In the genomic region with DNA sequence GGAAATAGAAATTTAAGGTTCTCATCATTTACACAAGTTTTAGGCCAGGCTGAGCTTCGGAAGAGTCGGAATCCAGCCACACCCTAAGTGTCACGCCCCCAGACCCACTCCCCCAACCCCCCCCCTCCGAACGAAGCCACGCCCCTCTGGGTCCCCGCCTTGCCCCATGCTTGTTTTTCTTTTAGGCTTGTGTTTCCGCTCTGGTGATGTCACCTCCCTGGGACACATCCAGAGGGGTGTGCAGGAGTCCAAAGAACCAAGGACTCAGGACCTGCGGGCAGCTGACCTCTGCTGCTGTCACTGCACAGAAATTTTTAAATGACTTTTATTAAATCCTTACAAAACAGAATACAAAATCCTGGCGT, we compare ENCODE assay signal across 8 mouse cellular contexts. TPM values are rescaled to one million over a fixed set of nuclear protein-coding genes. Genes with fewer than 3 reads are reported as not detected.
DNase-seq lines count a peak whose midpoint lies in the region; ATAC-seq and TF ChIP-seq lines count a peak whose summit lies in the region.

No protein-coding gene starts in this region.

- TF ChIP-seq CTCF in bone marrow, adult 2 months (IDR thresholded peaks at IDR 0.05; ENCODE audit: control insufficient read depth, insufficient read depth, low read length) = no peak

- H3K9ac ChIP-seq in hindbrain, embryonic 11.5 days (ENCODE audit: low read depth, low read length) = no peak overlapping the region
- peak overlapping the region; percentile 60 for H3K9ac ChIP-seq in heart, embryonic 12.5 days

- H3K4me1 ChIP-seq in hindbrain, embryonic 10.5 days (replicated peaks) = peaks cover 49% of the 10 kb centered on the region
- no peaks in the 10 kb centered on the region for H3K4me1 ChIP-seq in hindbrain, embryonic 11.5 days (replicated peaks; ENCODE audit: control insufficient read depth, insufficient read depth, low read length)
- H3K4me1 ChIP-seq in bone marrow, adult 2 months (ENCODE audit: control insufficient read depth, insufficient read depth, low read length) = peaks cover 6% of the 10 kb centered on the region
- H3K4me1 ChIP-seq in heart, embryonic 12.5 days (replicated peaks) = peaks cover 44% of the 10 kb centered on the region

- 19% methylated on average over 10 of the region's 10 CpGs for WGBS in hindbrain, embryonic 10.5 days
- WGBS in hindbrain, embryonic 11.5 days = 21% methylated on average over 10 of the region's 10 CpGs
- 15% methylated on average over 10 of the region's 10 CpGs for WGBS in bone marrow, adult 2 months
- WGBS in heart, embryonic 12.5 days = 10% methylated on average over 10 of the region's 10 CpGs
- 30% methylated on average over 8 of the region's 10 CpGs for whole genome bisulfite sequencing in macrophage (ENCODE audit: missing documents)

- H3K4me3 ChIP-seq in hindbrain, embryonic 10.5 days = peak overlapping the region; percentile 10
- H3K4me3 ChIP-seq in hindbrain, embryonic 11.5 days (ENCODE audit: low read depth, low read length) = no peak overlapping the region
- H3K4me3 ChIP-seq in bone marrow, adult 2 months (replicated peaks; ENCODE audit: control insufficient read depth, low read depth, low read length) = no peak overlapping the region
- H3K4me3 ChIP-seq in heart, embryonic 12.5 days = 0 out of 2 replicates have a peak overlapping the region, but pooled peaks have one; percentile 27
- no peak overlapping the region for H3K4me3 ChIP-seq in macrophage (ENCODE audit: inconsistent target)

- no peak overlapping the region for H3K27ac ChIP-seq in hindbrain, embryonic 10.5 days
- no peak overlapping the region for H3K27ac ChIP-seq in hindbrain, embryonic 11.5 days (ENCODE audit: low read depth, low read length)
- H3K27ac ChIP-seq in bone marrow, adult 2 months (ENCODE audit: control insufficient read depth, insufficient read depth, low read depth, low read length, poor library complexity) = peak overlapping the region; percentile 83
- H3K27ac ChIP-seq in heart, embryonic 12.5 days (ENCODE audit: poor library complexity, severe bottlenecking) = peak overlapping the region; percentile 86
- peak overlapping the region; percentile 93 for H3K27ac ChIP-seq in macrophage

- peaks cover 47% of the 10 kb centered on the region for H3K36me3 ChIP-seq in hindbrain, embryonic 10.5 days
- peaks cover 18% of the 10 kb centered on the region; the same call in 1 of the 2 replicates for H3K36me3 ChIP-seq in hindbrain, embryonic 11.5 days (ENCODE audit: control insufficient read depth, insufficient read depth, low read length)
- peaks cover 46% of the 10 kb centered on the region for H3K36me3 ChIP-seq in heart, embryonic 12.5 days
- peaks cover 29% of the 10 kb centered on the region for H3K36me3 ChIP-seq in macrophage (ENCODE audit: inconsistent target)

- H3K79me2 ChIP-seq in macrophage (ENCODE audit: inconsistent target) = peaks cover 19% of the 10 kb centered on the region; the same call in 1 of the 2 replicates

- no peak for ATAC-seq in hindbrain, embryonic 11.5 days (ENCODE audit: low FRiP score)
- peak; percentile 70 for ATAC-seq in heart, embryonic 12.5 days (ENCODE audit: insufficient number of reproducible peaks, low FRiP score)

- H3K4me2 ChIP-seq in hindbrain, embryonic 11.5 days (replicated peaks; ENCODE audit: low read depth, low read length) = no peak overlapping the region
- H3K4me2 ChIP-seq in heart, embryonic 12.5 days = peak overlapping the region; percentile 57

- TF ChIP-seq POLR2A in bone marrow, adult 2 months (IDR thresholded peaks at IDR 0.05; ENCODE audit: borderline replicate concordance, control insufficient read depth, low read depth, low read length) = no peak

- DNase-seq in hindbrain, embryonic 10.5 days (ENCODE audit: low spot score) = no peak
- DNase-seq in hindbrain, embryonic 11.5 days (ENCODE audit: low spot score) = no peak
- DNase-seq in kidney, postnatal 10 days = peak; percentile 85
- no peak for DNase-seq in spleen, adult 18-20 months
- no peak for DNase-seq in frontal cortex, adult 2 months (ENCODE audit: extremely low spot score in 1 of 2, low spot score in 1 of 2)

- H3K9me3 ChIP-seq in hindbrain, embryonic 10.5 days = no peaks in the 10 kb centered on the region
- no peaks in the 10 kb centered on the region for H3K9me3 ChIP-seq in hindbrain, embryonic 11.5 days (ENCODE audit: control insufficient read depth, low read length)
- H3K9me3 ChIP-seq in heart, embryonic 12.5 days (replicated peaks) = no peaks in the 10 kb centered on the region

- H3K27me3 ChIP-seq in hindbrain, embryonic 10.5 days (ENCODE audit: insufficient read depth, poor library complexity, severe bottlenecking) = no peaks in the 10 kb centered on the region
- no peaks in the 10 kb centered on the region for H3K27me3 ChIP-seq in hindbrain, embryonic 11.5 days (ENCODE audit: control insufficient read depth, insufficient read depth, low read length)
- no peaks in the 10 kb centered on the region for H3K27me3 ChIP-seq in heart, embryonic 12.5 days (replicated peaks)

RNA-seq across cellular contexts. Expression of gene Btbd2, which starts 8.1 kb away (rescaled TPM):
- polyA plus RNA-seq in hindbrain, embryonic 10.5 days (2016; fragmentation: Nextera tagmentation; extraction: Ambion mirVana) = 77.0 and 77.1 TPM in 2 replicates
- 36.2 and 47.2 TPM in 2 replicates for polyA plus RNA-seq in hindbrain, embryonic 11.5 days (2014; fragmentation: Nextera tagmentation; extraction: Ambion mirVana)
- 7.0 and 22.1 TPM in 2 replicates for polyA plus RNA-seq in bone marrow, adult 2 months (2011; ENCODE audit: insufficient read depth, insufficient read length, low replicate concordance, missing spikeins)
- 64.9 and 65.7 TPM in 2 replicates for polyA plus RNA-seq in heart, embryonic 12.5 days (2016; fragmentation: Nextera tagmentation; extraction: Ambion mirVana)
- total RNA-seq in macrophage (2018; cell fraction: chromatin; rRNA removed) = 10 to 100 TPM in 15 of 26 experiments, 1 to 10 TPM in 11; 1.8 to 28.3 (median 14.1) TPM
- total RNA-seq in macrophage (2018; cell fraction: cytosol; rRNA removed) = 10 to 100 TPM; 15.2 to 30.1 (median 24.2) TPM
- total RNA-seq in macrophage (2018; cell fraction: nucleus; rRNA removed) = 10 to 100 TPM in 14 of 26 experiments, 1 to 10 TPM in 12; 4.9 to 21.9 (median 10.8) TPM
- polyA plus RNA-seq in macrophage (2018) = 16.9 to 26.0 TPM (median 21.9 TPM) in 3 replicates
- polyA plus RNA-seq in frontal cortex, adult 2 months (2012; rRNA removed) = 108 and 109 TPM in 2 replicates

RNA-seq across cellular contexts. Expression of gene Mknk2, which starts 12.9 kb away (rescaled TPM):
- polyA plus RNA-seq in hindbrain, embryonic 10.5 days (2016; fragmentation: Nextera tagmentation; extraction: Ambion mirVana) = 93.2 and 97.8 TPM in 2 replicates
- 47.0 and 48.4 TPM in 2 replicates for polyA plus RNA-seq in hindbrain, embryonic 11.5 days (2014; fragmentation: Nextera tagmentation; extraction: Ambion mirVana)
- 70.5 and 89.6 TPM in 2 replicates for polyA plus RNA-seq in bone marrow, adult 2 months (2011; ENCODE audit: insufficient read depth, insufficient read length, low replicate concordance, missing spikeins)
- polyA plus RNA-seq in heart, embryonic 12.5 days (2016; fragmentation: Nextera tagmentation; extraction: Ambion mirVana) = 99.6 and 102 TPM in 2 replicates
- 100 to 1,000 TPM in 1 of 26 experiments, 10 to 100 TPM in 22, 1 to 10 TPM in 3; 7.0 to 106 (median 37.3) TPM for total RNA-seq in macrophage (2018; cell fraction: chromatin; rRNA removed)
- 100 to 1,000 TPM in 18 of 26 experiments, 10 to 100 TPM in 8; 59.8 to 198 (median 116) TPM for total RNA-seq in macrophage (2018; cell fraction: cytosol; rRNA removed)
- total RNA-seq in macrophage (2018; cell fraction: nucleus; rRNA removed) = 100 to 1,000 TPM in 2 of 26 experiments, 10 to 100 TPM in 24; 19.5 to 123 (median 68.6) TPM
- 75.7 to 134 TPM (median 82.8 TPM) in 3 replicates for polyA plus RNA-seq in macrophage (2018)
- 43.8 and 51.6 TPM in 2 replicates for polyA plus RNA-seq in frontal cortex, adult 2 months (2012; rRNA removed)

RNA-seq across cellular contexts. Expression of gene Mob3a, which starts 36.8 kb away (rescaled TPM):
- polyA plus RNA-seq in hindbrain, embryonic 10.5 days (2016; fragmentation: Nextera tagmentation; extraction: Ambion mirVana) = 68.8 and 77.2 TPM in 2 replicates
- 54.4 and 55.6 TPM in 2 replicates for polyA plus RNA-seq in hindbrain, embryonic 11.5 days (2014; fragmentation: Nextera tagmentation; extraction: Ambion mirVana)
- polyA plus RNA-seq in bone marrow, adult 2 months (2011; ENCODE audit: insufficient read depth, insufficient read length, low replicate concordance, missing spikeins) = 16.3 and 45.8 TPM in 2 replicates
- 34.8 and 38.1 TPM in 2 replicates for polyA plus RNA-seq in heart, embryonic 12.5 days (2016; fragmentation: Nextera tagmentation; extraction: Ambion mirVana)
- total RNA-seq in macrophage (2018; cell fraction: chromatin; rRNA removed) = 10 to 100 TPM; 24.0 to 85.6 (median 50.0) TPM
- total RNA-seq in macrophage (2018; cell fraction: cytosol; rRNA removed) = 10 to 100 TPM; 42.5 to 58.5 (median 53.2) TPM
- 10 to 100 TPM; 29.7 to 68.5 (median 43.5) TPM for total RNA-seq in macrophage (2018; cell fraction: nucleus; rRNA removed)
- polyA plus RNA-seq in macrophage (2018) = 34.5 to 48.6 TPM (median 44.2 TPM) in 3 replicates
- 9.1 and 10.6 TPM in 2 replicates for polyA plus RNA-seq in frontal cortex, adult 2 months (2012; rRNA removed)

RNA-seq across cellular contexts. Expression of gene Izumo4, which starts 37.0 kb away (rescaled TPM):
- 13.7 and 18.7 TPM in 2 replicates for polyA plus RNA-seq in hindbrain, embryonic 10.5 days (2016; fragmentation: Nextera tagmentation; extraction: Ambion mirVana)
- polyA plus RNA-seq in hindbrain, embryonic 11.5 days (2014; fragmentation: Nextera tagmentation; extraction: Ambion mirVana) = 10.3 and 11.4 TPM in 2 replicates
- 22.9 and 33.3 TPM in 2 replicates for polyA plus RNA-seq in bone marrow, adult 2 months (2011; ENCODE audit: insufficient read depth, insufficient read length, low replicate concordance, missing spikeins)
- 13.2 and 18.4 TPM in 2 replicates for polyA plus RNA-seq in heart, embryonic 12.5 days (2016; fragmentation: Nextera tagmentation; extraction: Ambion mirVana)
- total RNA-seq in macrophage (2018; cell fraction: chromatin; rRNA removed) = 10 to 100 TPM in 24 of 26 experiments, 1 to 10 TPM in 2; 6.5 to 49.9 (median 24.1) TPM
- 1 to 10 TPM; 1.4 to 4.2 (median 2.3) TPM for total RNA-seq in macrophage (2018; cell fraction: cytosol; rRNA removed)
- total RNA-seq in macrophage (2018; cell fraction: nucleus; rRNA removed) = 10 to 100 TPM in 15 of 26 experiments, 1 to 10 TPM in 11; 3.1 to 26.8 (median 11.3) TPM
- polyA plus RNA-seq in macrophage (2018) = 1.9 to 5.5 TPM (median 2.3 TPM) in 3 replicates
- polyA plus RNA-seq in frontal cortex, adult 2 months (2012; rRNA removed) = 99.6 and 108 TPM in 2 replicates

RNA-seq across cellular contexts. Expression of gene Csnk1g2, which starts 42.4 kb away (rescaled TPM):
- 169 and 180 TPM in 2 replicates for polyA plus RNA-seq in hindbrain, embryonic 10.5 days (2016; fragmentation: Nextera tagmentation; extraction: Ambion mirVana)
- polyA plus RNA-seq in hindbrain, embryonic 11.5 days (2014; fragmentation: Nextera tagmentation; extraction: Ambion mirVana) = 71.1 and 85.6 TPM in 2 replicates
- 49.9 and 75.2 TPM in 2 replicates for polyA plus RNA-seq in bone marrow, adult 2 months (2011; ENCODE audit: insufficient read depth, insufficient read length, low replicate concordance, missing spikeins)
- polyA plus RNA-seq in heart, embryonic 12.5 days (2016; fragmentation: Nextera tagmentation; extraction: Ambion mirVana) = 131 and 136 TPM in 2 replicates
- total RNA-seq in macrophage (2018; cell fraction: chromatin; rRNA removed) = 10 to 100 TPM; 21.1 to 94.3 (median 56.1) TPM
- total RNA-seq in macrophage (2018; cell fraction: cytosol; rRNA removed) = 10 to 100 TPM; 27.4 to 80.7 (median 43.5) TPM
- total RNA-seq in macrophage (2018; cell fraction: nucleus; rRNA removed) = 10 to 100 TPM; 22.9 to 90.8 (median 48.4) TPM
- polyA plus RNA-seq in macrophage (2018) = 66.6 to 78.0 TPM (median 74.8 TPM) in 3 replicates
- polyA plus RNA-seq in frontal cortex, adult 2 months (2012; rRNA removed) = 252 and 270 TPM in 2 replicates

Comparison
In these comparisons a context has a peak if more than half of its experiments do, and no peak if none do; other contexts are left out.
1. H3K4me3 ChIP-seq: peak in hindbrain, embryonic 10.5 days (single experiment) and heart, embryonic 12.5 days (single experiment); none in hindbrain, embryonic 11.5 days (single experiment), bone marrow, adult 2 months (single experiment) and macrophage (single experiment).
2. H3K27ac ChIP-seq: peak in bone marrow, adult 2 months (single experiment), heart, embryonic 12.5 days (single experiment) and macrophage (single experiment); none in hindbrain, embryonic 10.5 days (single experiment) and hindbrain, embryonic 11.5 days (single experiment).